Mouse (Mus musculus) cerebellum, adult 8-10 months (tissue): ENCODE measurements around the gene Ahcy.
A peak's percentile ranks its signal among the peaks of the same experiment; 100 is the strongest.
"Not testable (repeated sequence)": the region's sequence is repeated elsewhere in the genome, so short reads cannot be mapped to it uniquely, and the experiment has no call there.

ENCODE experiments used
- DNase-seq: peaks from one replicate; pipeline ENCODE4 v3.0.0; 2022

The Ahcy gene

DNA sequence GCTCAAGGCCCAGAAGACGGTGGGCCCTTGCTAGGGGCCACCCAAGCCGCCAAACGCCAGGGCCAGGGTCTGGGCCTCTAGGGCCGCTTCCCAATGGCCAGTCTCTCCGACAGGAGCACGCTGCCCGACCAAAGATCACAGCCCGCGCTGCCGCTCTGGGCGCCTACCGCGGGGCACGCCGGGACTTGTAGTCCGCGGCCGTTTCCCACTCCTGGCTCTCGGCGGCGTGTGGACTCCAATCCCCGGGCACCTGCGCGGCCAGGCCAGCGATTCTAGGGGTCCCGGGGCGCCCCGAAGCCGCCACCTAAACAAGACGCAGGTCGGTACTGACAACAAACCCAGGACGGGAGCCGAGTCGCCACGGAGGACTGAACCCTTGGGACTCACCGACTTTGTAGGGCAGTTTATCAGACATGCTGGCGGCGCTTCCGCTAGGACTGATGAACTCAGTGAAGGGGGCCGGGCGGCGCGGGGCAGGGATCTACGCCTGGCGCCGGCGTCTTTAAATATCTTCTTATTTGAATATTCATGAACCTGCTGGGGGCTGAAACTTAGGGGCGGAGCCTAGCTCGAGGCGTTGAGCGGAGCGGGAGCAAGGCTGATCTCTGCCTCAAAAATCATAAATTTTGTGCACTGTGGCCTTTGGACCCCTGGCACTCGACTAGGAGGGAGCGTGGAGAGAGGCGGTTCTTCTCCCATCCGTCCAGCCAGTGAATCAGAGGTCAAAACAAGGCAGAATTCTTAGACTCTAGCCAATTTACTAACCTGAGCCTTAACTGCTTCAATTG, at the start of gene Ahcy:
Gene Ahcy, minus strand, starts transcription at position 520 of the 788 bp plus-strand sequence.
- DNase-seq, result peak; percentile 90

DNA sequence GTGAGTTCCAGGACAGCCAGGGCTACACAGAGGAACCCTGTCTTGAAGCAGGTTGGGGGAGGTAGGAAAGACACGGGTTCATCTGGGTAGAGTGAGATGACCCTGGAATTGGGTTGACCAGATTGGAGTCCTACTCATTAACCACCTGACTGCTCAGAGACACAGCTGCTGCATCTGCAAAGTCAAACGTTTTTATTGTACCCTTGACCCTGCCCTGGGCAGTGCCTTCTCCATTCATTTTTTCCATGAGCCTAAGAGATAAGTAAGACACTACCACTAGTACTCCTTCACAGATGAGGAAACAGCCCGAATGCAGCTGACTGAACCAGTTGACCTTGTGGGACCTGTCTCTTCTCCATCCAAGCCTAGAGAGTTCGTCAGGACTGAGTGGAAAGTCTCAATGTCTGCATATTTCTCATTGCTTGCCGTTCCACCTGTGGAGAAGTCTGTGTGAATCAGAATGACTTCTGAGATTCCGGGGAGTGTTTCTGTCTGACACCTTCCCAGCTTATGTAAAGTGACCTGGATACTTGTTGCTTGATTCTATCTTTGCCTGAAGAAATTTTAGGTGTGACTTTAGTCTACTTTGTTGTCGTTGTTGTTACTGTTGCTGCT, 41.0 kb upstream of the Ahcy start:
- DNase-seq, result no peak

DNA sequence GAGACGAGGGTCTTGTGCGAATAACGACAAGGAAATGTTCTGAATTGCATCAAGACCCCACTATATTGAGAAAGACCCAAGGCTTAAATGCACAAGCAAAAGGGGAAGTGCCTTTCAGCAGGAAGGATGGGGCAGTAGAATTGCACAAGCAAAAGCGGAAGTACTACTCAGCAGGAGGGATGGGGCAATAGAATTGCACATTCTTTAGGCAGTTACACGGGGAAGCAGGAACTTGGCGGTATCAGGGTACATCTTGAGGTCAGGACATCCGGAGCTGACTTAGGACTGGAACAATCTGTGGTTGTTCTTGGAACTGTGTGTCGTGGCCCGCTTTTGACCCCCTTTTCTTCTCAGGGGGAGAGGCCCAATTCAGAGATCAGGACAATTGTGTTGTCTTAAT, 33.0 kb upstream of the Ahcy start:
- DNase-seq, result not testable (repeated sequence)

DNA sequence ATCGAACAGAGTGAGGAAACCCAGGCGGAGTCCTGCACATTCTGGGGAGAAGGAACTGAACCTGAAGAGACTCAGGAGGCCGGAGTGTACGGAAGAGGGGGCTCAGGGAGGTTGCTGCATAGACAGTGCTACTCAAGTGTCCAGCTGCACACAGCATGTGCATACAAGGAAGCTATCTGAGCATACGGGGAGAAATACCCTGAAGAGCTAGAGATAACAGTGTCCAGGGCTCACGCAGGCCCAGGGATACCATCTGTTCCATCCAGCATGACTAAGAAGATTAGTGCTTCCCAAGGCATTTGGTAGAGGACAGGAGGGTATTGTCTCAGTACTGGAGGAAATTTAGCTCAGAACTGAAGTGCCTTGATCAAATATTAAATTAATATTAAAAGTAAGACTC, 29.3 kb upstream of the Ahcy start:
- no peak for DNase-seq

DNA sequence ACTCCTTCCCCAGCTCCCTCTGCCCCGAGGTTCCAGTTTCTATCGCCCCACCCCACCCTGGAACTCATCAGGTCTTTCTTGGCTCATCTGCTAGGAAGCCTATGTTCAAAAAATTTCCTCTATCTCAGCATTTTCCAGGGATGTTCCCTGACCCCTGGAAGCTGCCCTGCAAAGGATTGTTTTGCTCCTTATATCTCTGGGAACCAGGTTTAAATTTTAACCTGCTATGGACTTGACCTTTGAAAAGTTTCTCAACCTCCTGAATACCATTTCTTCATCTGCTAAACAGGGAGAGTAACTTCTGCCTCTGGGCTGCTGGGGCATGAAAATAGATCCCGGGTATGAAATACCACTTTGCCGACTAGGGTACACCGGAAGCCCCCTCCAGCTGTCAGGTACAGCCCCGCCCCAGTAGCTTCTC, 27.5 kb upstream of the Ahcy start:
- no peak for DNase-seq

DNA sequence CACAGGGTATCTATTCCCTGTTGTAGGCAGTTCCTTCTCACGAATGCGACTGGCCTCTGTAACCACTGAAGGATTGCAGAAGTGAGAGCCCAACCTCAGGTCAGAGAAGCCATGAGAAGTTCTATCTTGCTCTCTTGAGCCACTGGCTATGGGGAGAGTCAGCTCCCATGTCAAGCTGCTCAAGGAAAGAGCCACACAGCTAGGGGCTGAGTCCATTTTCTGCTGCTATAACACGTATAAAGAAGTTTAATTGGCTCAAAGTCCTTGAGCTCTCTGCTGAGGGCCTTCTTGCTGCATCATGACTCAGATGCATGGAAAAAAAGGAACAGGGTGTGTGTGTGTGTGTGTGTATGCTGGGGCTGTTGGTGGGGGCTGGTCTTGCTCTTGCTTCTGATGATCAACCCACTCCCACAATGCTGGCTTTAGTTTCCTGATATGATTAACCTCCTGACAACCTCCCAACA, 26.5 kb upstream of the Ahcy start:
- no peak for DNase-seq

DNA sequence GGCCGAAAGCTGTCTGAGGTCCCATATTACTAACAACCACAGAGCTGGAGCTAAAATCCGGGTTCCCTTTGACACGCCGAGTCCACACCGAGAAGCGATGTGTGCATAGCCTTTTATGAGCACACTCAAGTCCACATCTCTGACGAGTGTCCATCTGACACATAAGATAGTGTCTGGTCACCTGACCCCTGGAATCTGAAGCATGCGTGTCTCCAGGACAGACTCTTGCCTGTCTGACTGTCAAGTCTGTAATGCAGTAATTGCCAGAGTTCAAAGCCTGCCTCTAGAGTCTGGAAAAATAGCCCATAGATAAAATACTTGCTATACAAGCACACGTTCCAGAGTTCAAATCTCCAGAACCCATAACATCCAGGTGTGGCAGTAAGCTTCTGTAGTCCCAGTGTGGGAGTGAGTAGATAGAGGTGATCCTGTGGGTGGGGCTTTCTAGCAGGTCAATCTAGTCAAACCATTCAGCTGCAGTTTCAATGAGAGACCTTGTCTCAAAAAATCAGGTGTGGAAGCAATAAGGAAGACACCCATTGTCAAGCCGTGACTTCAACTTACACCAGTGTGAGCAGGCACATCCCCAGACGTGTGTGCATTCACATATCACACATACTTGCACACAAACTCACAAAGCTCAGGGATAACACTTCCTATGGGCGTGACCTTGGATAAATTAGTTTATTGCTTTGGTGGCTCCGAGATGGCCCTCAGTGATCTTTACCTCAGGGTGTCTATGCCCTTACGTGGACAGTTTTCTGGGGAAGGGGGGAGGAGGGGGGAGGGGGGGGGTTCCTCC, 25.9 kb upstream of the Ahcy start:
- DNase-seq, result no peak

DNA sequence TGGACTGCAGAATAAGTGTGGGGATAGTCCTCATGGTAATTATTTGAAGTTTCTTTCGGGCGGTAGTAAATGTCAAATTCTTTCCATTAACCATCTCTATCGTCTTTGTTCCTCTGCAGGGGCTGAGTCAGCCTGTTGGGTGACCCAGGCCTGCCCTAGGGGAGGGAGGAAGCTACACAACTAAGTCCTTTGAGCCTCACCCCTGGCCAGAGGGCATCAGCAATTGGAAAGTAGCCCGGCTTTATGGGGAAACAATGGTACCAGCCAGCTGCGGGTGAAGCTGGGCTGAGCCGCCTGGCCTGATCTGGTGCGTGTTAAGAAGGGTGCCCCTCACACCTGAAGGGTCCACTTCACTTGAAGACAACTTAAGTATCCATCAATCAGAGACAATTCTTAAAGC, 25.1 kb upstream of the Ahcy start:
- DNase-seq, result no peak

DNA sequence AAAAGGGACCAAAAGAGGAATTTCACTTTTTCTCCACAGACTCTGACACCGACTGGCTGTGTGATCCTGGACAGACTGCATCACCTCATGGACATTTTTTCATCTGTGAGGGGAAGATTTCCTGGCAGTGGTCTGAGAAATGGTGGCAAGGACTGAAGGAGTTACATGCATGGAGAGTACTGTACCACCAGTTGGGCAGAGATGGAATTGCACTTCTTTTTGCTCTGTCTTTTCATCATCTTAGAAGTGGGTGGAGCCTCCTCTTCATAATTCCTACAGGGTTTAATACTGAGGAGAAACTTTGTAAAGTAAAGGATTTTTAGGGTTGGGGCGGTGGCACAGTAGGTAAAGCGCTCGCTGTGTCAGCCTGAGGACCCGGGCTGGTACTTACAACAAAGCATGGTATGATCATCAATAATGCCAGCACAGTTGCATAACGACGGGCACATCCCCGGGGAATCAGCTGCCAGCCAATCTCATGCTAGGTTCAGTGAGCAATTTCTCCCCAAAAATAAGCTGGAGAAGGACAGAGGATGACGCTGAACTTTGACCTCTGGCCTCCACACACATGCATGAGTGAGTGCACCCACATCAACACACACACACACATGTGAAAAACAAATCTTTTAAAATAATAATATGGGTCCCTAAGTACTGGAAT, 24.6 kb upstream of the Ahcy start:
- DNase-seq, result no peak

DNA sequence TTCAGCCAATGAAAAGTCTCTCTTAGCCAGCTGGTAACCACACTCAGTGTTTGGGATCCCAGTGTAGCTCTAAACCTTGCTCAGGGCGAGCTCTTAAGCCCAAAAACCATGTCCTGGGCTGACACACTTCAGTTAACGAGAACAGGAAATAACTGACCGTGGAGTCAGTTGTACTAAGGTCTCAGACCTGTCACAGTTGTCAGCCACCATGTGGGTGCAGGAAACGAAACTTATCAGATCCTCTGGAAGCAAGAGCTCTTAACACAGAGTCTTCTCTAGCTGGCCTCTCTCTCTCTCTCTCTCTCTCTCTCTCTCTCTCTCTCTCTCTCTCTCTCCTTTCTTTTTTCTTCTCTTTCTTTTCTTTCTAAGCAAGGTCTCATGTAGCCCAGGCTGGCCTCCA, 19.1 kb upstream of the Ahcy start:
- no peak for DNase-seq

DNA sequence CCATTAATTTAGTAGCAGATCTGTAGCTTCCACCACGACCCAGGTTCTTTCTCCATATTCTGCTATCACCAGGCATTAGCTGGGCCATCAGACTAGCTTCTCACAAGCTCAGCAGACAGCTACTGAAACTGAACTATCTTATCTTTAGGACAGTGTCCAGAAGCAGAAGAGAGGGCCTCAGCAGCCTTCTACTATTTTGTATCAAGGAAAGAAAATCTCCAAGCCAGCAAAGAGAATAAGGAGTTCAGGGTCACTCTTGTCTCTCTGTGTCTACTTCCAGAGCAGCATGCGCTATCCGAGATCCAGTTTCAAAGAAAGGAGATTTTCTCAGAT, 17.4 kb upstream of the Ahcy start:
- no peak for DNase-seq

DNA sequence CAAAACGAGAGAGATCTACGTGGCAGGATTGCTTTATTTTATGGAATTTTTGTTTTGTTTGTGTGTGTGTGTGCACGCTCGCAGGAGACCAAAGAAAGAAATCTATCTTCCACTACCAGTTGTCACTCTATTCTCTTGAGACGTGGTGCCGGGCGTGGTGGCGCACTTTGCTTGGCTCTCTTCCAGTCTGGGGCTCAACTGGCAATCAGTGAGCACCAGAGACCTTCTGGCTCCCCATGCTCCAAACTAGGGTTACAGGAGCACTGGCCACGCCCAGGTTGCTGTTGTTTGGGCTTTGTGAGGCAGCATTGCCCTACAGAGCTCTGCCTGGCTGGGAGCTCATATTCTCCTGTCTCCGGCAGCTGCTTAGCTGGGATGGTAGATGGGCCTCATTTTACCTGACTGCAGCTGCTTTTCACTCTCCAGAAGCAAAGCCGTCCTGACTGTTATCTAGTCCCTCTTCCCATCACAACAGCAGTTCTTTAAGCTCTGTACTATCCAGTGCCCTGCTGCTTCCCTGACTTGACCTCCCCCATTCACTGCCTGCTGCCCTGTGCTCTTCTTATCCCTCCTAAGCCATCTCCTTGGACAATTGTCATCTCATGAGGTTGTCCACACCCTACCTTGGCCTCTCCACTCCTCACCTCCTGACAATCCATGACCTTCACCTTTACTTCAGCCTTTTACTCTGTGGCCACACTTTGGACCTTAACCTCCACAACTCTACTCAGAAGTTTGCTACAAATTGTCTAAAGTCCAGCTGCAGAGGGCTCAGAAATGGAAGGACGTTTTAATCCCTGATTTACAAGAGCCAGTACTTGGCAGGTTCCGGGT, 16.8 kb upstream of the Ahcy start:
- DNase-seq, result no peak

DNA sequence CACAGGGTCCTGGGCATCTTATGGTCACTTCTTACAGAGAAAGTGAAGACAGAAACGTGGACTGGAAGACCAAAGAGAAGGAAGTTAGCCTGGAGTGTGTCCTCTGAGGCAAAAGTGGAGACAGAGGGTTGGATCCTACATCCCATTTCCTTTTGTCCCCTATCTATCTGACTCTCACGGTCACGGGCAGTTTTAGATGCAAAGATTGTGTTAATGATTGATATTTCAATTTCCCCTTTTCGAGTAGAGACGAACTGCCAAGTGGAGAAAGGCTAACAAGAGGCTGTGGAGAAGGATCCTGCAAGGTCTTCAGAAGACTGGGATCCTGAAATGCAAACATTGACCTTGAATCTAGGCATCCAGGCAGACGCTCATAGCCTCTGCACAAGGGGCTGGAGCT, 14.0 kb upstream of the Ahcy start:
- no peak for DNase-seq

DNA sequence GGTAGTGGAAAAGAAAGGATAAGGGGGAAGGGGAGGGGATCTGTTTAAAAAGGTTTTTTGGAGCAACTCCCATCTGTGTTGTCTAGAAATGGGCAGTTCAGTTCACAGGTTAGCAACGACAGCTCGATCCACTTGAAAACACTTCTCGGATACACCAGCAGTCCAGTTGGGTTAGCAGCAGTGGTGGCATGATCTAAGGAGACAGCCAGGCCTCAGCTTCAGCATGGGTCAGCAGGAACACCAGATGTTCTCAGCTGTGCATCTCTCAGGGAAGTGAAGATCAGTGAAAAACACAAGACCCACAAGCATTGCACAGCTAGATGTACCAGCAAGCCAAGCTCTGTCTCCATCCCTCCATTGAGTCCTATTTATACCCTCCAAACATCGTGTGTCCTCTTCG, 12.0 kb upstream of the Ahcy start:
- no peak for DNase-seq

DNA sequence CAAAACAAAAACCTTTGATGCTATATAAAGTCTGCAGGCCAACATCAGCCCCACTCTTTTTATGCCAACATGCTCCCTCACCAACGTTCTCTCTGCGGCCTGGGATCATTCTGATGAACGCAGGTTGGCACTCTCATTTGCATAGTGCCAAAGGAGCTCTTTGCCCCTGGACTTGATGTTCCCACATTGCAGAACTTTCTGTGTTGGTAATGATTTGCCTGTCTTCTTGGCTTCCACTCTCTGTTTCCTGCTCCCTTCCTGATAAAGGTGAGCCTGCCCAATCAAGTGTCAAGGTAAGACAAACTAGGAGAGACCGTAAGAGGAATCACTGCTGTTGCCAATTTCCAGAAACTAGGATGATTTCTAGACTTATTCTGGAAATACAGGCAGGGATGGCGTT, 10.2 kb upstream of the Ahcy start:
- no peak for DNase-seq

DNA sequence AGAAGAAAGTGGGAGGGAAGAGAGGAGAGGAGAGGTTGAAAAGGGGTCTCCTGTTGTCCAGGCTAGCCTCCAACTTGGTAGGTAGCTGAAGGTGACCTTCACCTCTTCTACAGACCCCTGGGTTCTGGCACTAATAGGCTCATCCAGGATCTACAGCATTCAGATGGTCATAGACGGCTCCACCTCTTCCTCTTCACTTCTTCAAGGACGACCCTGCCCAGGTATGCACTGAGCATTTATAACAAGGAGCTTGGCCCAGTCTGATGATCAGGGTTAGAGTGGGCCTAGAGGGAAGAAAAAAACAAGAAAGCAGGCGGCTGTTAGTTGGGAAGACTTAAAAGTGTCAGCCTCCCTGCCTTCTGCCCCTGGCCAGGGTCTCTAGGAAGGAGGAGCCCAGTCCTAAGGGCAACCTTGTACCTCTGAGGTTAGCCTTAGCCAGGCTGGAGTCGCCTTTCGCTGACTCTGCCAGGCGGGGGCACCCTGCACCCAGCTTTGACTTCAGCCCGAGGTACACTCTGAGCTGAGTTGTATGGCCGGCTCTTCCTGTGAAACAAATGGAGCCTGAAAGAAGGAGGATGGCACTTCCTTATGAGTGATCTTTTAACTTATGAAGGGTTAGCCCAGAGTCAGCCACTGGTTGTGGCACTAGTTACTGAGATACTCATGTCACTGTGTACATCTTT, 8.0 kb upstream of the Ahcy start:
- peak; percentile 56 for DNase-seq

DNA sequence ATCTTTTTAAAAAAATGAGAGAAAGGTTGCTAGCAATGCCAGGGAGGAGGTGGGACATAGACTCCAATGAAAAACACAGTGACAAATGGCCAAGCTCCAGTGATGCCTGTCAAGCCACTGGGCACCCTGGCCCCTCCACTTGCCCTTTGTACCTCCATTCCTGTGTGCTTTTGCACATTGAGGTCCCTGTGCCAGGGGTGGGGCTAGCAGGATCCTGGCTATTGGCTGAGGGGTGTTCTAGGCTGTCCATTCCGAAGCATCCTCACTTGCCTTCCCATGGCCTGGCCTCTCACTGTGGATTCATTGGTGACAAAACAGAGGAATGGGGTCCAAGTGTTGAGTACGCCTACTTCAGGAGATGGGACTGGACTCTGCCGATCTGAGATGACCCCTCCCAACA, 6.8 kb upstream of the Ahcy start:
- DNase-seq, result no peak

DNA sequence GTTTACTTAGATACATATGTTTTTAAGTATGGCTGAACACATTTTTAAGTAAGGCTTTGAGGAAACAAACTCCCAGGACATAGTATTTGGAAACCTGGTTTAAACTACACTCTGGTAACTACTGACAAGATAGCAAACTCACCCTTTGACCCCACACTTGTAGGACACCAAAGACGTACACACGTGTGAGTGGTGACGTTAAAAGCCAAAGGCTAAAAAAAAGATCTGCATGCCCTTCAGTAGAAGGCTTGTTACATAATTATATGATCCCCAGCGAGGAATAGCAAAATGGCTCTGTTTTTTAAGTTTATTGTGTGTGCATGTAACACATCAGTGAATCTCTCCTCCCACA, 5.9 kb upstream of the Ahcy start:
- DNase-seq, result no peak

DNA sequence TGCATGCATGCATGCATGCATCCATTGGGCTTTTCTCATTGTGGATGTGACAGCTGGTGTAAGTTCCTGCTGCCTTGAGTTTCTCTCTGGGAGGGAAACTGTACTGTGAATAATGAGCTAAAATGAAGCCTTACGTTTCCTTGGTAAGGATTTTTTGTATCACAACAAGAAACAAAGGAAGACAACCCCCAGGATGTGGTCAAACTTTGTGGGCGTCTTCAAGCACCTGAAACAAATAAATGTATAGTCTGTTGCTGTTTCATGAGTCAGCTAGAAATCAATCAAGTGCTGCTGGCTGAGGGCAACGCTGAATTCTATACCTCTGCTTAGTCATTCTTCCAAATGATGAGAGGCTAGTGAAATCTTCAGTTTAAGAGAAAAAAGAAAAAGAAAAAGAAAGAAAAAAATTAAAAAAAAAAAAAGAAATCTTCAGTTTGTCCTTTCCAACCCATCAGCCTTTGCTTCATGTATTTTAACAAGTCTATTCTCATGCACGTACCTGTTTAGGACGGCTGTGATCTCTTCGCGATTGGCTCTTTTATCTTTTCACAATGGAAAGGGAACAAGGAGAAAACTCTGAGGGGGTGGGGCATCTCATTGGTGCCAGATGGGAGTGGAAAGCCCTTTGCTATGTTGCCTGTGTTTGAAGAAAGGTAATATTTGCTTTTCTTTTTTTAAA, 5.3 kb upstream of the Ahcy start:
- DNase-seq, result no peak

DNA sequence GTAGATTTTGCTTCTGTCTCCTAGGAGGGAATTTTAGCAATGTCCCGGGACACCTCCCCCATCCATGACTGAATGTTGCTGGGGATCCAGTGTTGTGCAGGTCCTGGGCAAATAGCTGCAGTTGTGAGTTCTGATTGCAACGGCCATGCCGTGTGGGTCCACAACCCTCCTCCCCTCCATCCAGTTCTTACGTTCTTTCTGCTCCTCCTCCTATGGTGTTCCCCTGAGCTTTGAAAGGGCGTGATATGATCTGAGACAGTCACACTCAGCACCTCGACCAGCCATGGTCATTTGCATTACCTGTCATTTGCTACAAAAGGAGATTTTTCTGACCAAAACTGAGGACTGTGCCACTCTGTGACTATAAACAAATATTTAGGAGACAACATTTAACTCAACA, 1.4 kb upstream of the Ahcy start:
- no peak for DNase-seq

DNA sequence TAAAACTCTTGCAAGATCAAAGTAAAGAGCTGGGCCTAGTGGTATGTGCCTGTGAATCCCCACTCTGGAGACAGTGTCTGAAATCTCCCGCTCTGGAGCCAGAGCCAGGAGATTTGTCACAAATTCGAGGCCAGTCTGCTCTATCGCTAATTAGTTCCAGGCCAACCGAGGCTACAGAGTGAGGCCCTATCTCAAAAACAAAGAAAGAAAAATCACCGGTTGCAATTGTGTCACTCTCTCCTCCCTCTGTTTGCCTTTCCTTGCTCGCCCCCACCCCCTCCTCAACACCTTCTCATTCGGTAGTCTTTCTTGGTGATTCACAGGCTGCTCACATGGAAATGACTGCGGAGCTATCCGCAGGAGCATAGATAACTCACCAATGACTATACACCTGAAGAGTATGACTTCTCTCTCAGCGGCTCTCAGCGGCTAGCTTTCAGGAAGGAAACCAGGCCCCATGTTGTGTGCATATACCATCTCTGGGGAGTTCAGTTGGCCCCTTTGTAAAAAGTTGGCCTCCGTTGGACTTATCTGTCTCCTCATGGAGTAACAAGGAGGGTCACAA, 551 bp upstream of the Ahcy start:
- peak; percentile 16 for DNase-seq
